Mouse (Mus musculus): ENCODE data around the gene Mpg. TPM values are rescaled to one million over a fixed set of nuclear protein-coding genes. Genes with fewer than 3 reads are reported as not detected.
A peak's percentile ranks its signal among the peaks of the same experiment; 100 is the strongest.

The Mpg gene
- total RNA-seq, 4 experiments from 2014 or later = 19.3 to 22.4 (median 20.9) TPM

- DNase-seq (ENCODE audit: low spot score in 2 of 2) = no peak
These were observed 24.2 kb upstream of the Mpg start for GRCm38 (mm10) chr11:32201922-32202685.

DNA sequence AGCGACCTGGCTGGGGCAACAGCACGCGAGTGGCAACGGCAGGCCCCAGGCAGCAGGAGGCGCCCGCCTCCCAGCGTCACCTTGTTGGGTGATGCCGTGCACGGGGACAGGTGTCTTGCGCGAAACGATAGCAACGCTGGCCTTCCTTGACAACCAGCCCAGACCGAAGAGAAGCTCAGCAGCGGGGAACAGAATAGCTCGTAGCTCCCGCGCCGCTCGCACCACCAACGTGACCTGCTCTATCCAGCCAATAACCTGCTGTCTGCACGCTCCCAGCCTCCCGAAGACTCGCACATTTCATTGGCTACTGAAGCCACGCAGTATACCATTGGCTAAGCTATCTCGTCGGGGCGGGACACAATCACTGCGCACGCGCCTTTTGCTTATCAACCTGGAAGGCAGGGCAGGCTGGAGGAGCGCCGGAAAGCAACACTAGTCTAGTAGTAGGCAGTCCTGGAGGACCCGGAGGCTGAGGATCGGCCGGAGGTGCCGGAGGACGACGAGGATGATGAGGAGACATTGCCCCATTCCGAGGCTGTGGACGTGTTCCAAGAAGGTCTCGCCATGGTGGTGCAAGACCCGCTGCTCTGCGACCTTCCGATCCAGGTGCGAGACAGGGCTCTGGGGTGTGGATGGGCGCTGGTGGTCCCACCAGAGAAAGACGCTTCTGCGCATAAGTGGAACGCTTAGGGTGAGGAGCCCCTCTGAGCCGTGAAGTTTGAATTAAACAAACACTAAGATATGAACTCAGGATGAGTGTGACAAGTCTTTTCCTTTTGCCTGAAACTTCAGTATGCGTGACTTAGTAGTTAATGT is 21.0 kb upstream of the Mpg start, which contains the start of gene Snrnp25:
Gene Snrnp25, plus strand, starts transcription at position 358 of the 816 bp plus-strand sequence.
- peak; percentile 91 to 96 for DNase-seq (ENCODE audit: low spot score in 2 of 2)

DNA sequence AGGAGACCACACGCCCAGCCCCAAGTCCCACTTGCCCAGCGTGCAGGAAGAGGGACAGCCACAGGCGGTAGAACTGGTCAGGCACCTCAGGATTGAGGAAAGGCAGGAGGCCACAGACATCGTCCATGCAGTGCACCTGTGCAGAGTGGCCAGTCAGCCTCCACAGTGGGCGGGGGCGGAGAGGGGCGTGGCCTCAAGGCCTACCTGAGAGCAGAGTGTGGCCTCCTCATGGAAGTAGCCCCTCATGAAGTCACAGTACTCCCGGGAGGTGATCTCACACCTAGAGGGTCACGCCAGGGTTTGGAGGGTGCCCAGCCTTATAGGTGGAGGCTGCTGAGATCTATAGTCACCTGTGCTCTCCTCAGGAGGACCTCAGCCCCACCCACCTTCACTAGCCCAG is 15.7 kb upstream of the Mpg start:
- DNase-seq (ENCODE audit: low spot score in 2 of 2) = no peak

DNA sequence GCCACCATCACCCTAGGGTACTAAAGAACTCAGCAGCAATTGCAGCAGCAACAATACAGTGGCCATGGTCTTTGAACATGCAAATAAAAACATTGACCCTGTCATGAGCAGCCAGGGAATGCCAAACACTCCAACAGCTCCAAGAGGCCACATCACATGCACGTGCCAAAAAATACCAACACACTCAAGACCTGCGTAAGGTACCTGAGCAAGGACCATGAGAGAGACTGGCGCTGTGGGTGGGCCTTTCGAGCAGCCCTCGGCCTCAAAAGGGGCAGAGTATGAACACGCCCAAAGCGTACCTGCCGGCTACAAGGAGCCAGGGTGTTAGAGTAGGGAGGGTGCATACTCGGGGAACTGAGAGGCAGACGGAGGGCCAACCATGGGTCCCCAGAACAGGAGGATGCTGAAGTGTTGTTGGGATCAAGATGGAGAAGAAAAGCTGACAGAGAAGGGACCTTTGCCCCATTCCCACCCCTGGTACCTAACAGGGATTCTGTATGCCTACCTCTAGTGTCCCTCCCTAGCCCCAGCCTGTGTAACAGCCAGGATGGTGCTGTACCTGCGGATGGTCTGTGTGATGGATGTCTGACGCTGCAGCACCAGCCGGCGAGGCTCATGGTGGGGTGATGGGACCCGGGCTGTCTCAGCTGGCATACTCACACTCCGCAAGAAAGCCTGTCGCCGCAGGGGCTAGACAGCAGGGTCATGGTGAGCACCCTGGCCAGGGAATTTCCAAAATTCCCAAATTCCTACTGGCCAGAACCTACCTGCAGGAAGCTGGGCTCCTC is 10.7 kb upstream of the Mpg start:
- DNase-seq (ENCODE audit: low spot score in 2 of 2) = no peak

- no peak for DNase-seq (ENCODE audit: low spot score in 2 of 2)
These were observed 9.5 kb upstream of the Mpg start for GRCm38 (mm10) chr11:32216851-32217250.

DNA sequence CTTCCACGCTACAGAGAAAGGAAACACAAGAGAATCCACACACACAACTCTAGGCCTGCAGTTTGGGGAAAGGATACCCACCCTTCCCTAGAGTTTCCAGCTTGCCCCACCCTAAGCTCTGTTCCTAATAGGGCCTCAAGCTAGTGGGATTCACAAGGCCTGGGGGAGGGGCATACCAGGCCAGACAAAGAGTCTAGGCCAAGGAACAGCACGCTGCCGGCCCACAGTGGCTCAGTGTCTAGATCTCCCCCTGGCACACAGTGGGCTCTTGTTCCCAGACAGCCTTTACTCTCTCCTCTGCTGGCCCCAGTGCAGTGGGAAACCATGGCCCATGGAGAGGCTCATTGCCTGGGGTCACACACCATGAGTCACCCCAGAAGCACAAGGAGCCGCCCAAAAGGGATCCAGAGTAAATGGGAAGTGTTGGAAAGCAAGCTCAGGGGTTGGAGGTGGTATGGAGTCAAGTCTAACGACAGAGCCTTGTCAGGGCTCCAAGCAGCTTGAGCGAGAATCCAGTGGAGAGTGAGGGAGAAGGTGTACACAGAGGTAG is 7.7 kb upstream of the Mpg start:
- no peak for DNase-seq (ENCODE audit: low spot score in 2 of 2)

- no peak for DNase-seq (ENCODE audit: low spot score in 2 of 2)
These were observed 7.0 kb upstream of the Mpg start for GRCm38 (mm10) chr11:32219287-32219686.

GRCm38 (mm10) chr11:32220607-32221224 is 5.6 kb upstream of the Mpg start:
- DNase-seq (ENCODE audit: low spot score in 2 of 2) = no peak

DNA sequence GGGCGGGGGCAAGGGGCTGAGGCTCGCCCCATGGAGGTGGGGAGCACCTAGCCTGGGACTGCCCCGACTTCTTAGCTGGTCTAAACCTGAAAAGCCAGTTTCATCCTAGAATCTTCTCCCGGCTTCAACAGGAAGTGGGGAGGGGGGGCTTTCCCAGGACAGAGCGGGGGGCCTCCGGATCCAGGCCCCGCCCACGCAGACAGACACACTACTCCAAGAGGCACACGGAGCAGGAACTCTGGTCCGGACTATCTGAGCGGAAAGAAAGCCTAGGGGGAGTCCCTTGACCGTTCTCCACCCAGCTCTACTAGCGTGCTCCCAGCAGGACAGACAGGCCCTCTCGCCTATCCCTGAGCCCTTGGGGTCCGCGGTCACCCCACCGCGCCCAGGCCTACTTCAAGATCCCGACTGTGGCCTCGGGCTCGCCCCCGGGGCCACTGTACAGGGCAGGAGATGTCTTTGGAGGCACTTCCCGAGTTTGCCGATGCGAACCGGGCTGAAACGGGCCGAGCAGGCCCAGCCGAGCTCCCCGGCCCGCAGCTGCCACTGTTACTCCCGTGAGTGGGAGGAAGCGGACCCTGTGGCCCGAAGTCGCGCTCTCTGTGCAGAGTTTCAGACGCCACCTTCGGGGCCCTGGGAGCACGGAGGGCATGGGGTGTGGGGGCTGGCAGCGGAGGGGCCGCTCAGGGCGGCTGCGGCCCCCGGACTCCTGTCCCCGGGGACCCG is 4.9 kb upstream of the Mpg start:
- no peak for DNase-seq (ENCODE audit: low spot score in 2 of 2)

- DNase-seq (ENCODE audit: low spot score in 2 of 2) = no peak
These were observed 4.3 kb upstream of the Mpg start, which contains the start of gene Rhbdf1 for GRCm38 (mm10) chr11:32221951-32222409. TSS of gene Rhbdf1 (minus strand) at chr11:32222300.

DNA sequence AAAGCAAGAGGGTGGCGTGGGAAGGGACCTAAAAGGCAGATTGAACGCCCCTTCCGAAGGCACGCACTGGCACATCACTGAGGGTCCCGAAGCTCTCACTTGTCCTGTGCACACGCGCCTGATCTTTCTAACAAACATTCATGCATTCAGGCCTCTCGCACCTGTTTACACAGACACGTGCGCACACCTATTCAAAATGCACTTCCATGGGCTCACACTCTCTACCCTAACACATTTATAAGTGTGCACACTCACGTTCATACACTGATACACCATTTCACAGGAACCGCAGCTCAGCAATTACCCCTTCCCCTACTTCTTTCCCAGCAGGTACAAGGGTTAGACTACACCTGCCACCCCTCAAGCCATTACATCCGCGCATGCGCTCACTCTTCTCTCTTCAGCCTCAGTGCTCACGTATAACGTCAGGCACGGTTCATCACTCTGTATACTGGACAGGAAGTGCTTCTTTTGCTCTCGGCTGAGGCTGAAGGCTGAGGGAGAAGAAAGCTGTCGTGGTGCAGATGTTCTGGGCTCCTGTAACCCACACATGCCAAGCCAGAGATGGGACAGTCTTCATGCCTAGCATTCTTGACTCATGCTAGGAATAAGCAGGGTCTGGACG is 3.6 kb upstream of the Mpg start:
- no peak for DNase-seq (ENCODE audit: low spot score in 2 of 2)

GRCm38 (mm10) chr11:32223297-32223967 is 2.9 kb upstream of the Mpg start:
- DNase-seq (ENCODE audit: low spot score in 2 of 2) = no peak

- no peak for DNase-seq (ENCODE audit: low spot score in 2 of 2)
These were observed 1.7 kb upstream of the Mpg start for GRCm38 (mm10) chr11:32224468-32225139.

DNA sequence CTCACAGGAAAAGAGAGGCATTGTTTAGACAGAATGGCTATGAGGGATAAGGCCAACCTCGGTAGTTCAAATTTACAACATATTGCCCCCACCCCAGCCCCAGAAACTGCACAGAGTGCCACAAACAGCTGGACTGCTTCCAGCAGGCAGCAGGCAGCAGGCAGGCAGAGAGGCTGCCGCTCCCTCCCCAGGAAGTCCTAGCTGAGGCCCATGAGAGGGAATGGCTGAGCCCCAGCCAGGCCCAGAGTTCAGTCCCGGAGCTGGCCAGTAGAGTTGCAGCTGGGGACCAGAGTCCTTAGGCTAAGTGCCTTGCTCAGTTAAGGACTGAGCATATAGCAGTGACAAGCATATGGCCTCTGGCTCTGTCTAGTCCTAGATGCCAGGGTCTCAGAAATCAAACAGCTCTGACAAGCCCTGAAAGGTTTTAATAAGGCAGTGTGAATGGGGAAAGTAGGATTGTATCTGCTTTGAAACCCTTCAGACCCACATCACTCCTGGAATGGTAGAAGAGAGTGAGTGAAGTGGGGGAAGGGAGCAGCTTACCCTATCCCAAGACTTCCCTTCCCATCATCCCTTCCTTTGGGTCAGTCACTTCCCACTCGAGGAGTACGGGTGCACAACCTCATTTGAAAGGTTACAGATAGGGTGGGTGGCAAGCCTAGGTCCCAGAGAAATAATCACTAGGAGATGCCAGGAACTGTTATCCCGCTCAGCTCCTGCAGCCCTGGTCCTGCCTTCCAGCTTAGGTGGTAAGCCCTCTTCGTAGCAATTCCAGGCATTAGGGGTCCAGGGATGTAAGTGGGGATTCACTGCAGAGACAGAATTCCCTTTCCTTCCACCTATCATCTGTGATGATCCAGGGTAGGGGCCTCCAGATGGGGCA is 842 bp upstream of the Mpg start:
- no peak for DNase-seq (ENCODE audit: low spot score in 2 of 2)

DNA sequence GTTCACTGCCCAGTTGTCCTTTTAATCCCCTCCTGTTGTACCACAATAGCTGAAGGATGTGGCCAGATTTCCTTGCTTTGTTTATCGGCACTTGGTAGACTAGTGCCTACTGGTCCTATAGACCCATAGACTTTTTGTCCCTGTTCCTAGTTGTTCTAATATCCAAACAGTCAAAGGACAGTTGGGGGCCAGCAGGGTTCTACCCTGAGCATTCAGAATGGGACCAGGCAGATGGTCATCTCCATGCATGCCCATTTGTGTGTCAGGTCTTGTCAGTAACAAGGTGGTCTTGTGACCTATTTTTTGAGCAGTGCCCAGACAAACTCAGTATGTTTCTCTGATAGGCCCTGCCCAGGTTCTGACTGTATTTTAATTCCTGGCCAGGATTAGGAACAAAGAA is 736 bp downstream of the Mpg start:
- no peak for DNase-seq (ENCODE audit: low spot score in 2 of 2)

DNA sequence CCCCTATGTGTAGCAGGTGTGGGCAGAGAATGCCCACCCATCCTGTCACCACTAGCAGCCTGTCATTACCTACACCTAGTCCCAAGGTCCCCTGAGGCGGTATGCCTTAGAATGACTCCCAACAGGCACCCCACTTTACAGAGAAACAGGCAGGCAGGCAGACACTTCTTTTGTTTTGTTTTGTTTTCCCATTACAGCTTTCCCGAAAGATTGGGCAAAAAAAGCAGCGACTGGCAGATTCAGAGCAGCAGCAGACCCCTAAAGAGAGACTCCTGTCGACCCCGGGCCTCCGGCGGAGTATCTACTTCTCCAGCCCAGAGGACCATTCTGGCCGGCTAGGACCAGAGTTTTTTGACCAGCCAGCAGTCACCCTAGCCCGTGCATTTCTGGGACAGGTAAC is 1.2 kb downstream of the Mpg start:
- no peak for DNase-seq (ENCODE audit: low spot score in 2 of 2)

- no peak for DNase-seq (ENCODE audit: low spot score in 2 of 2)
These were observed 2.1 kb downstream of the Mpg start for GRCm38 (mm10) chr11:32228292-32228845.
